Mouse (Mus musculus): ENCODE results near the gene Osbpl10.
"Not testable (repeated sequence)": the region's sequence is repeated elsewhere in the genome, so short reads cannot be mapped to it uniquely, and the experiment has no call there.

Osbpl10 gene

GRCm38 (mm10) chr9:115272451-115272850, 294.1 kb downstream of the Osbpl10 start:
- DNase-seq (ENCODE audit: low spot score), result not testable (repeated sequence)

- no peak for DNase-seq (ENCODE audit: low spot score)
Measured at GRCm38 (mm10) chr9:115273095-115273649, 294.8 kb downstream of the Osbpl10 start.

DNA sequence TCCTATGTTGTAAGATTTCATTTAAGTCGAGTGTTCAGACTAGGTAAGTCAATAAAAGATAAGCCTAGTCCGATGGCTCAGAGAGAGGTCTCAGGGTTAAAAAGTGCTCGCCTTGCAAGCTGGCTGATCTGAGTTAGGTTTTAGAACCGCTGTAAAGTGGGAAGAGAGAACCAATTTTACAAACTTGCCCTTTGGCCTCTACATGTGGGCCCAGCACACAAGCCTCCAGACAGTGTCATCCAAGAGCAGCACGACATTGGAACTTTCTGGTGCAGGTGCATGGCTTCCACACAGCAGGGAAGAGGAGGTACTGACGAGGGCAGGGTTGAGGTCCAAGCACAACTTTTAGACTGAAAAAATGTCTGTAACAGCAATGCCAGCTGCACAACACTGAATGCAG, 296.4 kb downstream of the Osbpl10 start:
- DNase-seq (ENCODE audit: low spot score), result no peak

- no peak for DNase-seq (ENCODE audit: low spot score)
Measured at GRCm38 (mm10) chr9:115278641-115279040, 300.3 kb downstream of the Osbpl10 start.
